Mouse (Mus musculus) CD4-positive, CD25-positive, alpha-beta regulatory T cell, adult 2 months (primary cell): ENCODE measurements around the gene Sfn.

Source experiments
- DNase-seq: peaks from one replicate; pipeline ENCODE4 v3.0.0-alpha.2; 2012; ENCODE audit warnings: low read depth, low spot score

The Sfn gene

DNA sequence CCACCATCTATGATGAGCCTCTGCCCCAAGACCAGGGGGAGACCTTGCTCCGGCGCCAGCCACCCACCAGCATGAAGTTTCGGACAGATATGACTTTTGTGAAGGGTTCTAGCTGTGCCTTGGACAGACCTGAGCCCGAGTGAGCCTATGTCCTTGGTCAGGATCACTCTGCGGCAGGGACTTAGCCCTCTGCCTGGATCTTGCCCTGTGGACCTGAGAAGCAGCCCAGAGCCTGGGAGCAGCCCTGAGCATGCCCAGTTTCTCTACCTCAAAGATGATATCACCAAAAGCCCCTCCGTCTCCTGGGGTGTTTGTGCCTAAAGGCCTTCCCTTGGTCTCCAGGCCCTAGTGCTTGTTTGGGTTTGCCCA, 18.3 kb downstream of the Sfn start:
- DNase-seq: no peak

DNA sequence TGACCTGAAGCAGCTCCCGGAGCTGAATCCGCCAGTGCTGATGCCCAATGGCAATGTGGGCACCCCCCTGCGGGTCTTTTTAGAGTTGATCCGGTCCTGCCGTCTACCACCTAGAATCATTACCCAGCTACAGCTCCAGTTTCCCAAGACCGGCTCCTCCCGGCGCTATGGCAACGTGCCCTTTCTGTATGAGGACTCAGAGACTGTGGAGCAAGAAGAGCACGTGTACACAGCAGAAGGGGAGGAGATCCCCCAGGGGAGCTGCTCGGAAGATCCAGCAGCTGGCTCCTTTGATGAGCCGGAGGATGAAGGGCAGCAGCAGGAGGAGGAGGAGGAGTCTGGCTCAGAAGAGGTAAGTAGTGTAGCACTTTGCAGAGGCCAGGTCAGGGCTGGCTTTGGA, 24.0 kb downstream of the Sfn start:
- DNase-seq: no peak

DNA sequence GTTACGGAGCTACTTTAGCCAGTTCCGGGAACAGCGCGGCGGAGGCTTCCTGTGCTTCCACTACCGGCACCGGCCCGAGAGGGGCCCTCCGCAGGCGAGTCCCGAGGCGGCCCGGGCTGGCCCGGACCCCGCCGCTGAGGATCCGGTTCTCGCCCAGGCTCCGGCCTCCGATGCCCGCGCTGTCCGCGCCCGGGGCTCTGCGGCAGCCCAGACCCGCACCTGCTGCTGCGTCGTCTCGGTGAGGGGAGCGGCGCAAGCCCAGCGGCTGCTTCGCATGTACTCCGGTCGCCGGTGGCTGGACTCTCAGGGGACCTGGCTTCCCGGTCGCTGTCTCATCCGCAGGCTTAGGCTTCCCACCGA, 27.1 kb downstream of the Sfn start:
- DNase-seq: no peak

DNA sequence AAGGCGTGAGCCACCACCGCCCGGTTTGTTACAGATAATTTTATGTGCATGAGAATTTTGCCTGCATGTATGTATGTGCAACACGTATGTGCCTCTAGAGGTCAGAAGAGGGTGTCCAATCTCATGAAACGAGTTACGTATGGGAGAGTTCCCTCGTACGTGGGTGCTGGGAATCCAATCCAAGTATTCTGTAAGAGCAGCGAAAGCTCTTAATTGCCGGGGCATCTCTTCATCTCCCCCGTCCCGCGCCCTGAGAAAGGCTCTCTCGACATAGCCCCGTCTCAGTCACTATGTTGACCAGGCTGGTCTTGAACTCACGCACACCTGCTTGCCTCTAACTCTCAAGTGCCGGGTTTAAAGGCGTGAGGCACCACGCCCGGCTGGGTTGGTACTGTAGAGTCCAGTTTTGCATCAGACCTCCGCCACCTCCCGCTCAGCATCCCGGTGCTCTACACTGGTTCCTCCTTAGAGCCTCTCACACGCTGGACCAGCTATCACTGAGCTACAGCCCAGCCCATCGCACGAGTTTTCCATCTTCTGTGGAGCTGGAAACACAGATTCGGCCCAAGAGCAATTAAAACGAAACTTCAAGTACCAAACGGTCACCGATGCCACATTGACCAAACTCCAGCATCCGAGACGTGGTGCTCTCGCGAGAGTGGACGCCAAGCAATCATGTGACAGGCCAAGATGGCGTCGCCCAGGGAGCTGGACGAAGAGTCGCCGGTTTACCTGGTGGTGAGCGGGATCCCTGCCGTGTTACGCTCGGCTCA, 27.7 kb downstream of the Sfn start, which contains the start of gene Gpatch3:
TSS of gene Gpatch3 (plus strand) at position 676 of the 773 bp plus-strand sequence.
- DNase-seq: peak; percentile 93

DNA sequence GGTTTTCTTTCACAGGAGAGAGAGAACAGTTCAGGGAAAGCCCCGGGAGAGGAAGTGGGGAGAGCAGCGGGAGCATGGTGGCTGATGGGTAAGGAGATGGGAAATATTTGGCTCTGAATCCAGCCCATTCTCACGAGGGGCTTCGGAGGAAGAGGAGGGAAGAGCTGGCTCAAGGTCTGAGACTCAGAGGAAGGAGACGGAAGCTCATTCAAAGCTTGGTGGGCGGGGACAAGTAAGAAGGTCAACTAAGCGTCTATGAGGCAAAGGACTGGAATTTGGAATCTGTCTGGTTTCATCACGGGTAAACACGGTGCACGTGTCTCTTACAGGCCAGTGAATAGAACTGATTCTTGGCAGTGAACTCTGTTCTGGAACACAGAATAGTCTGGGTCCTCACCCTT, 31.9 kb downstream of the Sfn start:
- no peak for DNase-seq

DNA sequence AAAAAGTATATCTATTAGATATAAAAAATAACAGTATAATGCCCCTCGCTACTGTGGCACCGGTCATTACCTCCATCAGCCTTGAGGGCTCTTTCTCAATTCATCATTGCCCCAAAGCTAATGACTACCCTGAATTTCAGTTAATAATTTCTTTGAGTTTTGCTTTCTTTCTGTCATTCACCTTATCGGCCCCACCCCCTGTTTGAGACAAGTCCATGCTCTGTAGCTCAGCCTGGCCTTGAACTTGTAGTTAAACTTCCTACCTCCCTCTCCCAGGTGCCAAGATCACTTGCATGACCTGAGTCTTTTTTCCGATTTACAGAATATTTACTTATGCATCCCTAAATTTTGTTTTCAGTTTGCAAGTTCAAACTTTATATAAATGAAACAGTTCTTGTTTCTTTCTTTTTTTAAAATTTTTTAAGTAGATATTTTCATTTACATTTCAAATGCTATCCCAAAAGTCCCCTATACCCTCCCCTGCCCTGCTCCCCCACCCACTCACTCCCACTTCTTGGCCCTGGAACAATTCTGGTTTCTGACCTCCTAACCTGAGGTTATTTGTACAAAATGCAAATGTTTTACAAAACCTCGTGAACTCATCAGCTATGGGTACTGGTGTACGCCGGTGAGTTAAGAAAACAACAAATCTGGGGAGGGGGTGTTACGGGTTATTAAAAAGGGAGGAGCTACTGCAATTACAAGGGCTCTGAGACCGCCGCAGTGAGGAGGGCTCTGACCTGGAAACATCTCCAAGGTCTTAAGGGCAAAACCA, 32.5 kb downstream of the Sfn start:
- no peak for DNase-seq

DNA sequence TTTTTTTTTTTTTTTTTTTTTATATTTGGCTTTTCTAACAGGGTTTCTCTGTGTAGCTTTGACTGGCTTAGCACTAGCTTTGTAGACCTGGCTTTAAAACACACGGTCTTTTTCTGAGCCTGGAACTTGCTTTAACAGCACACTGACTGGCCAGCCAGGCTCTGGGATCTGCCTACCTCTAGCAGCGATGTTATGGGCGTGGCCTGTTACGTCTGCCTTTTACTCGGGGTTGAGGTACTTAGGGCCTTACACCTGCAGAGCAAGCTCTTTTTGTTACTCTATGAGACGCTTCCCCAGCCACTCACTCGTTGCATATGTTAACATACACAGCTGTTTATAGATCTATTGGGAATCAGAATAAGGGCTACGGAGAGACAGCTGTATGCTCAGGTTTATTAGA, 34.7 kb downstream of the Sfn start:
- no peak for DNase-seq

DNA sequence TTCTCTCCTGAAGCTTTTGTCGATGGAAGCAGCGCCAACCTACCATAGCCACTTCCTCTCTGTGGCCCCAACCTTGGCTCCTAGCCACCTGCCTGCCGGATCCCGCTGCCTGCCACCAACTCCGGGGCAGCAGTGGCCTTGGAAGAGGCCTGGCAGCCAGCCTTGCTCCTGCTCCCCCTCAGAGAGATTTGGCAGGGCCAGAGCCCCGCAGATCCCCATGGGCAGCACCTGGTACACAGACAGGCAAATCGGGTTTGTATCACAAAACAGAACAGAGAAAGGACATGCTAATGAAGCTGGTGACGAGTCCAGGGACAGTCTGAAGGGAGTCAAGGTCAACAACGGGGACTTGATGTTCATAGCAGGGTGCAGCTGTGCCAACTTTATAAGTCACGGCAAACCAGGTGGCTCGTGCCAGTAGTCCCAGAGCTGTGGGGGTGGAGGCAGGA, 38.8 kb downstream of the Sfn start:
- no peak for DNase-seq

DNA sequence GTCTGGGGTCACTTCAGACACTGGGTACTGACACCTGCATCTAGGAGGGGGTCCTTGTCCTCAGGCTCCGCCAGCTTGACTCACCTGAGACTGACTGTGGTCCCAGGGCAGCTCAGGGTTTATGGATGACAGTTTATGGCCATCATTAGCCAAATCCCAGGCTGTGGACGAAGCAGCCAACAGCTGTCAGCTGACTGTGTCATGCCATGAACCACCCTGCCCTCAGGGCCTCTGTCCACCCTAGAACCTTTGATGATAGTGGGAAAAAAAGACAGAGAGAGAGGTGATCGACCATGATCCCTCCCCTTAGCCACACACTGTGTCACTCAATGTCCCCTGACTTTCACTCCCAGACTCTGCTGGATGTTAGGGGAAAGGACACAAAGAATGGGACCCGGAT, 40.3 kb downstream of the Sfn start:
- DNase-seq: no peak

DNA sequence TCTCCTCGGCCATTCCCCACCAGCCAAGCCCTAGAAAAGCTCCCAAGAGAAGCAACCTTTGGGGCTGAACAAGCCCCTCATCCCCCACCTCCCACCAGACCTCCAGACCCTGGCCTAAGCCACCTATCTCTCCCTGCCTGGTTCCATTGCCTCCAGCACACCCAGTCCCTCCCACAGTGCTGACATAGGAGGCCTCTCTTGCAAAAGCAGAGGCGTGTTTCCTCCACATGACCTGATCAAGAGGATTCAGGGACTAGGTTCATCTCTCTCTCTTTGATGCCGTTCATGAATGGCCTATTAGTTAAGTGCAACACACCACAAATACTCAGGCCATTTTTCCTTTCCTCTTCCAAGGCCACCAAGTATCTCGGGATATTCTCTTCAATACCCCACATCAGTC, 42.1 kb downstream of the Sfn start:
- DNase-seq: no peak

DNA sequence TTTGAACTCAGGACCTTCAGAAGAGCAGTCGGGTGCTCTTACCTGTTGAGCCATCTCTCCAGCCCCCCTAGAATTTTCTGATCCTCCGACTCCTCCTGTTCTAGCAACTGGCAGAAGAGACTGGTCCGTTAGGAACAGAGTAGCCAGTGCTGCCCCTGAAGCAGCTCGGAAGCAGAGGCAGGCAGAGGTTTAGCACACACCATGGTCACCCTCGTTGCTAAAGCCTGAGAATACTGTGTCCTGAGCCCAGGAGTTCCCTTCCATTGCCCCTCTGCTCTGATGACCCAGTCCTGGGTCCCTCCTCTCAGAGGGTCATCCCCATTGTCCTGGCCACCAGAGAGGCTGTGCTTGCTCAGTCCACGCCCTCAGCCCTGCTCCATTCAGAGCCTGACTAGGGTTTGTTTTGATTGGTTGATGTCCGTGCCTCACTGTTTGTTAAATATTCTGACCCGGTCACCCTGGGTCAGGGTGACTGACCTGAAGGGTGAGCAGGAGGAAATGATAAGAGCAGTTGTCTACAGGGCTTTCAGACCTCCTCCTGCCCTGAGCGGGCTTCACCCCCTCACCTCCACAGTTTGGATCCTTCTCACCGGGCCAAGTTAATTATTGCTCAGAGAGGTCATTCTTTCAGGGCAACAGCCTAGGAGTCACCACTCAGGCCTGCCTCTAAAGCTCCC, 44.8 kb downstream of the Sfn start:
- no peak for DNase-seq

DNA sequence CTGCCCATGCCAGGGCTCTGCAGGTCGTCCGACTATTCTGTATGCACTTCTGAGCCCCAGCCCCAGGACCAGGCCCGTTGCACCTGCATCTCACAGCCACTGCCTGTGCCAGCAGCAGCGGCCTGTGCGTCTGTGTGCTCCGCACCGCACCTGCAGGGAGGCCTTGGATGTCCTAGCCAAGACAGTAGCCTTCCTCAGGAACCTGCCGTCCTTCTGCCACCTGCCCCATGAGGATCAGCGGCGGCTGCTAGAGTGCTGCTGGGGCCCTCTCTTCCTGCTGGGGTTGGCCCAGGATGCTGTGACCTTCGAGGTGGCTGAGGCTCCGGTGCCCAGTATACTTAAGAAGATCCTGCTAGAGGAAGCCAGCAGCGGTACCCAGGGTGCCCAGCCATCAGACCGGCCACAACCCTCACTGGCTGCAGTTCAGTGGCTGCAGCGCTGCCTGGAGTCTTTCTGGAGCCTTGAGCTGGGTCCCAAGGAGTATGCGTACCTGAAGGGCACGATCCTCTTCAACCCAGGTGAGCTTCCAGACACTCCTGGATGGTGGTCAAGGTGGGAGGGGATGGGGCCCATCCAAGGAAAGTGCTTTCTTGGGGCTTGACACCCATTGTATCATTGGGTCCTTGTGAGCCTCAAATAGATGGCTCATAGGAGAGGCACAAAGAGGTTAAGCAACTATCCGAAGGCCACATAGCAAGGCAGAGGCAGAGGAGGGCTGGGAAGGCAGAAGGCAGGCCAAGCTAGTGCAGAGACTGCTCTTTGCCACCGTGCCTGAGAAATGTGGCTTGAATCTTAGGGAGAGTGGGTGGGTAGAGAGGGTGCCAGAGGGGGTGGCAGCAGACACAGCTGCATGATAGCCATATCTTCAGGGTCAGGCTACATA, 48.3 kb downstream of the Sfn start:
- no peak for DNase-seq

DNA sequence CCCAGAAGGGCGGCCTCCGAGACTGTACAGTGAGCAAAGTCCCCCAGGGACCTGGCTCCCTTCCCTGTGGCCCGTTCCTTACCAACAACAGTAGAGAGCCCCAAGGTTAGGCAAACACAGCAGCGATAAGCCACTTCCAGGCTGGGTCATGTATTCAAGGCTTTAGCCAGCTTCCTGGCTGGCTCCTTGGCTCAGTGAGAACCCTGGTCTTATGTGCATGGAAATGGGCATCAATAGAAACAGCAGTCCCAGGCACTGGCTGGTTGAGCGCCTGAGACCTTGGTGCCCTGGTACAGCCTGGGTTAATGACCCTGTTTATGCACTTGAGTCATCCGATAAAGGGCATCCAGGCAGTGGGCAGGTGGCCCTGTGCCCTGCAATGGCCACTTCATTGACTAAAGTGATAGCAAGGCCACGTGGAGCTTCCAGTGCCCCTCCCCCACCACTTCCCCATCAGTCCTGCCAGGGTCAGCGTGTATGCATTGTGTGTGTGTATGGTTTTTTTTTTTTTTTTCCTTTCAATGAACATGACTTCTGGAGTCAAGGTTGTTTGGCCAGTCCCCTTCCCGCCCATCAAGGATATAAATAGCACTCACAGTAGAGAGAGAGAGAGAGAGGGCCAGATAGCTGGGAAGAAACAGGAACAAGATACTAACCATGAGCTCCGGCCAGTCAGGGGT, 49.1 kb downstream of the Sfn start, which contains the start of gene Nr0b2:
TSS of gene Nr0b2 (plus strand) at position 609 of the 680 bp plus-strand sequence.
- DNase-seq: no peak

DNA sequence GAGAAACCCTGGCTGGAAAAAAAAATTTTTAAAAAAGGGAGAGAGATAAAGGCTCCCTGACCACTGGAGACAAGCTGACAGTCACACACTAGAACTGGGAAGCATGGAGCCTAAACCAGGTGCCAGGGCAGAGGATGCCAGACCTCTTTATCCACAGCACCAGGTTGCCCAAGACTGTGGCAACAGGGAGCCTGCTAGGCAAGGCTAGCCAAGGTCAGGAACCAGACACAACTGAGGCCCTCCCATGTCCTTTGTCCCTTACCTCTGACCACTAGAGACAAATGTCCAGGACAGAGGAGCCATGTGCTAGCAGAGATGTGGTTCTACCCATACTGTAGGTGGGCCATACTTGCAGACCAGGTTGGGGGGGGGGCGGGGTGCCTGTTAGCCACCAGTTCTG, 49.9 kb downstream of the Sfn start:
- DNase-seq: no peak
